Mouse (Mus musculus): Measurements from ENCODE around the gene Anapc11.

DNA sequence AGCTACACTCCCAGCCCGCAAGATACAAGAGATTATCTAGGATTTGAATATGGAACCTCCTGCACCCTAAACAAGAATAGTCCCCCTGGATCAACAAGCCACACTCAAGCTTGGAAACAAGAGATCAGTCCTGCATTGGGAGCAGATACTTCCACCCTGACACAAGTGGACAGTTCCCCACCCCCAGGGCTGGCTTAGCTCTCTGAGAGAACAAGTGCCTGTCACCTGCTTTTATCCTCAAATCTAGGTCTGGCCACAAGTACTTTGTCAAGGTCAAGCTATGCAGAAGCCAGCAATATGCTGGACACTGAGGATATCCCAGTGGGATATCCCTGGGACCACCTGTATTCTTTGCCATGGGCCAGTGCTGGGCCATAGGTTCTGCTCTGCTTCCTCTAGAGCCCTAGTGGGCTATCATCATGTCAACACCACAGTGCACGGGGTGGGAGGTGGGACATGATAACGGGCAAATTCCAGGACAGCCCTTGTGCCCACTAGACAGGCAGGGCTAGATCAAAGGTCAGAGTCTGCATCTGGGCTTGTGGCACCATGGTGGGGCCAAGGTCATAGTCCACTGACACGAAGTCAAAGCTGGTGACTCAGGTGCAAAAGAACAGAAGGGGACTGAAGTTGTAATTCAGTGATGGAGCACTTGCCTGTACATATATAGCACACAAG is 18.5 kb downstream of the Anapc11 start:
- TF ChIP-seq CTCF (IDR thresholded peaks at IDR 0.05; ENCODE audit: low read depth, low read length) (no peak), TAL1 (conservative IDR thresholded peaks at IDR 0.05; ENCODE audit: low read depth, low read length) (no peak)
